In the genomic region with DNA sequence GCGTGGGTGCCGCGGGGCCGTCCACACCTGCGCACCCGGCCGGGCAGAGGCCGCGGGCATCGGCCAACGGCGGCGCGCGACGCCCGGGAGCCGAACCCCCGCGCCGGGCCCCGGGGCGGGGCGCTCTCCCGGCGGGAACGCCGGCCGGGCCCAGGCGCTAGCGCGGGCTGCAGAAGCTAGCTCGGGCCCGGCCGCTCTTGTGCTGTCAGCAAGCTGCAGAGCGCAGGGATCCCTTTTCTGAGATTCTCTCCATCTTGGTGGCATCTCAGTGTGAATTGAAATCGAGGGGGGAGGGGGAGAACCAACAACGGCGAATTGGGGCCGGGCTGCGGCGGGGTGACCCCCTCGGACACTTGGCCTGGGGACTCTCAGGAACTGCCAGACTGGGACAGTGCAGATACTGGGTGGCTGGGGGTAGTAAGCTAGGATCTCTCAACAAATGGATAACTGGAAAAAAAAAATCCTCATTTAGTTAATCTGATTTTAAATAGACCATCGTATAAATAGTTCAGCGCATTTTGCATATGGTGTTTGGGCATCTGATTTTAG, we compare ENCODE assay signal across 8 mouse cellular contexts. TPM values are rescaled to one million over a fixed set of nuclear protein-coding genes. Genes with fewer than 3 reads are reported as not detected.
DNase-seq lines count a peak whose midpoint lies in the region; ATAC-seq lines count a peak whose summit lies in the region.

No protein-coding gene starts in this region.

- H3K4me3 ChIP-seq in brown adipose tissue, adult 24 weeks (ENCODE audit: insufficient read depth, low read depth, low read length), result peak overlapping the region; percentile 76

- ATAC-seq in granulocyte monocyte progenitor cell, adult 5-6 weeks (replicated peaks; ENCODE audit: poor library complexity, severe bottlenecking), result peak; percentile 30

- H3K4me1 ChIP-seq in brown adipose tissue, adult 24 weeks (ENCODE audit: control insufficient read depth, insufficient read depth, insufficient read length, low read length), result no peaks in the 10 kb centered on the region; the same call in 1 of the 2 replicates

- DNase-seq in cerebellum, adult 11-12 months, result peak; percentile 59
- DNase-seq in cerebellum, adult 8-10 months, result no peak
- DNase-seq in 3T3-L1 (ENCODE audit: low read depth, low spot score), result peak; percentile 22
- peak; percentile 58 for DNase-seq in kidney, postnatal 14 days
- DNase-seq in lung, postnatal 4 days, result peak; percentile 47 to 65
- DNase-seq in spleen, postnatal 4 days (ENCODE audit: low spot score in 2 of 2), result peak; percentile 45 to 77

- no peak overlapping the region for H3K27ac ChIP-seq in brown adipose tissue, adult 24 weeks (replicated peaks; ENCODE audit: low read depth, low read length)

RNA-seq across cellular contexts. Expression of a gene that starts 1.5 kb away (rescaled TPM):
- 0.95 and 1.2 TPM in 2 replicates for polyA plus RNA-seq in brown adipose tissue, adult 24 weeks (2012; ENCODE audit: insufficient read depth, insufficient read length, missing spikeins)
- 10.8 and 14.6 TPM in 2 replicates for total RNA-seq in granulocyte monocyte progenitor cell, adult 5-6 weeks (2014; fragmentation: Nextera tagmentation)
- total RNA-seq in granulocyte monocyte progenitor cell, adult 5-6 weeks (2017), result 31.5 and 33.6 TPM in 2 replicates

RNA-seq across cellular contexts. Expression of a gene that starts 33.8 kb away (rescaled TPM):
- polyA plus RNA-seq in brown adipose tissue, adult 24 weeks (2012; ENCODE audit: insufficient read depth, insufficient read length, missing spikeins), result 18.2 and 29.3 TPM in 2 replicates
- total RNA-seq in granulocyte monocyte progenitor cell, adult 5-6 weeks (2014; fragmentation: Nextera tagmentation), result 18.5 and 27.8 TPM in 2 replicates
- 17.8 and 24.1 TPM in 2 replicates for total RNA-seq in granulocyte monocyte progenitor cell, adult 5-6 weeks (2017)

RNA-seq across cellular contexts. Expression of a gene that starts 33.8 kb away (rescaled TPM):
- polyA plus RNA-seq in brown adipose tissue, adult 24 weeks (2012; ENCODE audit: insufficient read depth, insufficient read length, missing spikeins), result 1.2 and 1.9 TPM in 2 replicates
- 1.8 and 2.5 TPM in 2 replicates for total RNA-seq in granulocyte monocyte progenitor cell, adult 5-6 weeks (2014; fragmentation: Nextera tagmentation)
- 2.1 and 3.0 TPM in 2 replicates for total RNA-seq in granulocyte monocyte progenitor cell, adult 5-6 weeks (2017)

RNA-seq across cellular contexts. Expression of a gene that starts 38.2 kb away (rescaled TPM):
- 116 and 117 TPM in 2 replicates for polyA plus RNA-seq in brown adipose tissue, adult 24 weeks (2012; ENCODE audit: insufficient read depth, insufficient read length, missing spikeins)
- 279 TPM in 2 replicates for total RNA-seq in granulocyte monocyte progenitor cell, adult 5-6 weeks (2014; fragmentation: Nextera tagmentation)
- total RNA-seq in granulocyte monocyte progenitor cell, adult 5-6 weeks (2017), result 479 and 601 TPM in 2 replicates
